Mouse (Mus musculus) CH12.LX (cell line): ENCODE data around the gene Matk. TPM values are rescaled to one million over a fixed set of nuclear protein-coding genes. Genes with fewer than 3 reads are reported as not detected.

Source experiments
- DNase-seq: peaks from one replicate; pipeline ENCODE4 v3.0.0-alpha.2; 2013; ENCODE audit errors: extremely low read depth
- H3K27ac ChIP-seq: 2 replicates; pipeline ENCODE4 v1.5.1; 2012; ENCODE audit warnings: low read depth, mild to moderate bottlenecking, control low read depth, moderate library complexity; ENCODE audit not compliant: insufficient read depth
- H3K27me3 ChIP-seq: replicated peaks from 2 replicates; pipeline ENCODE3; 2012; ENCODE audit warnings: inconsistent platforms
- H3K36me3 ChIP-seq, 2 experiments: replicated peaks in 1 of 2; 2 replicates each; pipeline versions ENCODE3 to v1.6.1; 2012; ENCODE audit warnings: inconsistent platforms in 1 of 2, low read length in 1 of 2, mild to moderate bottlenecking in 1 of 2, mixed read lengths in 1 of 2, moderate library complexity in 1 of 2; ENCODE audit not compliant: control insufficient read depth in 1 of 2, insufficient read depth in 1 of 2
- H3K4me1 ChIP-seq, 2 experiments: 2 replicates each; pipeline ENCODE4 v1.6.1; 2012; ENCODE audit warnings: inconsistent platforms in 1 of 2, moderate library complexity in 1 of 2; ENCODE audit not compliant: insufficient read depth in 2 of 2, control insufficient read depth in 1 of 2
- H3K4me2 ChIP-seq: 2 replicates; pipeline ENCODE4 v1.6.1; 2012; ENCODE audit warnings: low read depth, mild to moderate bottlenecking, control low read depth; ENCODE audit not compliant: poor library complexity, insufficient read depth, severe bottlenecking
- H3K4me3 ChIP-seq, 3 experiments: fragments of 150-350 bp in 1 of 3; sonication (generic) in 1 of 3; replicated peaks in 1 of 3; 2 replicates each; pipeline versions ENCODE3 to v1.5.1; 2011 to 2012; ENCODE audit warnings: low read depth in 2 of 3, low read length in 2 of 3, mild to moderate bottlenecking in 2 of 3, moderate library complexity in 2 of 3, control low read depth in 1 of 3, improper control_type of control experiment in 1 of 3, inconsistent platforms in 1 of 3, mixed read lengths in 1 of 3; ENCODE audit not compliant: poor library complexity in 1 of 3
- H3K79me2 ChIP-seq: replicated peaks from 2 replicates; pipeline ENCODE4 v1.6.1; 2012; ENCODE audit warnings: mild to moderate bottlenecking, moderate library complexity; ENCODE audit not compliant: control insufficient read depth, poor library complexity, insufficient read depth, severe bottlenecking; ENCODE audit errors: extremely low read depth
- H3K9ac ChIP-seq: 2 replicates; pipeline ENCODE4 v1.6.1; 2012; ENCODE audit warnings: low read depth, mild to moderate bottlenecking, control low read depth, moderate library complexity; ENCODE audit not compliant: insufficient read depth
- H3K9me3 ChIP-seq: replicated peaks from 2 replicates; pipeline ENCODE3; 2012; ENCODE audit warnings: low read length, inconsistent platforms, mixed read lengths
- CHD1 ChIP-seq: IDR thresholded peaks from 2 replicates; pipeline ENCODE4 v1.6.1; 2012; ENCODE audit warnings: low read depth, low read length, improper control_type of control experiment, inconsistent platforms
- EP300 ChIP-seq: IDR thresholded peaks from 2 replicates; pipeline ENCODE4 v1.6.1; 2011; ENCODE audit warnings: low read length, improper control_type of control experiment
- GABPA ChIP-seq: IDR thresholded peaks from 2 replicates; pipeline ENCODE4 v1.6.1; 2012; ENCODE audit warnings: low read depth, low read length, improper control_type of control experiment, inconsistent platforms; ENCODE audit not compliant: insufficient replicate concordance
- RAD21 ChIP-seq: IDR thresholded peaks from 2 replicates; pipeline ENCODE4 v1.6.1; 2011; ENCODE audit warnings: low read depth, mild to moderate bottlenecking, low read length, improper control_type of control experiment, moderate library complexity
- RCOR1 ChIP-seq: conservative IDR thresholded peaks from 2 replicates; pipeline ENCODE4 v1.6.1; 2012; ENCODE audit warnings: low read depth, mild to moderate bottlenecking, inconsistent platforms, low read length, improper control_type of control experiment
- SIN3A ChIP-seq: IDR thresholded peaks from 2 replicates; pipeline ENCODE4 v1.6.1; 2012; ENCODE audit warnings: low read length, improper control_type of control experiment, inconsistent platforms
- ZNF384 ChIP-seq: IDR thresholded peaks from 2 replicates; pipeline ENCODE4 v1.6.1; 2012; ENCODE audit warnings: low read depth, low read length, improper control_type of control experiment, inconsistent platforms
- dilution Hi-C: fragments of 300-500 bp; cut with MboI; formaldehyde crosslinking; loops from 2 replicates; pipeline ENCODE4 v1.14.3; 2020; ENCODE audit warnings: low sequenced_read_pairs; ENCODE audit not compliant: extremely low pct_unique_long_range_greater_than_20kb, extremely low pct_ligation_motif_present
- in situ Hi-C: fragments of 300-500 bp; cut with MboI; formaldehyde crosslinking; loops from 3 replicates; pipeline ENCODE4 v1.14.3; 2019; ENCODE audit warnings: low sequenced_read_pairs, low pct_ligation_motif_present, low pct_unique_long_range_greater_than_20kb, mixed read lengths
- polyA plus RNA-seq: library from polyadenylated mRNA; unstranded; fragments of >175 nt; gene quantifications from 2 replicates; pipeline ENCODE4 v1.2.1, GENCODE M21; 2012; ENCODE audit warnings: low read depth; ENCODE audit not compliant: insufficient read length
- total RNA-seq, 2 experiments: library from RNA; depleted of rRNA; stranded (reverse); fragments of 300-350 nt in 1 of 2; fragments of >200 nt in 1 of 2; gene quantifications; 2 replicates each; pipeline ENCODE4 v1.2.3; 2012 to 2014

Gene Matk
- total and polyA plus RNA-seq, 3 experiments = 2.5 to 5.2 (median 3.9) TPM

GRCm38 (mm10) chr10:81309571-81309970 is 56.8 kb downstream of the Matk start:
- Histone ChIP-seq H3K27me3 (no peaks in the 10 kb centered on the region), H3K9me3 (no peaks in the 10 kb centered on the region), H3K79me2 (no peaks in the 10 kb centered on the region), H3K4me2 (no peak overlapping the region), H3K36me3 (peaks cover 87 to 96% of the 10 kb centered on the region in 2 experiments), H3K4me3 (no peak overlapping the region), H3K9ac (no peak overlapping the region), H3K4me1 (peaks cover 0 to 45% of the 10 kb centered on the region in 2 experiments; a peak in 2 of 4 replicates), H3K27ac (no peak overlapping the region)
- in situ Hi-C loops (no loop called here), dilution Hi-C loops (no loop called here)
- no peak for TF ChIP-seq SIN3A
- no peak for TF ChIP-seq CHD1
- no peak for TF ChIP-seq ZNF384
- TF ChIP-seq RAD21 = no peak
- no peak for TF ChIP-seq EP300
- TF ChIP-seq GABPA = no peak
- TF ChIP-seq RCOR1 = no peak
- DNase-seq = peak; percentile 72

Other genes with a start within 250 kb of the Matk start
Only the 20 nearest of the 34 such genes appear.
- gene Zbtb7a, start 117.7 kb upstream of the Matk start, total RNA-seq (2012; rRNA removed) = 15.3 and 18.2 TPM in 2 replicates
- gene Zbtb7a, start 117.7 kb upstream of the Matk start, total RNA-seq (2014; rRNA removed) = 3.0 TPM in 2 replicates
- gene Zbtb7a, start 117.7 kb upstream of the Matk start, polyA plus RNA-seq = 20.1 and 21.3 TPM in 2 replicates
- 24.3 and 26.6 TPM in 2 replicates for gene Pias4, start 85.0 kb upstream of the Matk start, total RNA-seq (2012; rRNA removed)
- 13.6 and 15.3 TPM in 2 replicates for gene Pias4, start 85.0 kb upstream of the Matk start, total RNA-seq (2014; rRNA removed)
- gene Pias4, start 85.0 kb upstream of the Matk start, polyA plus RNA-seq = 26.5 and 33.5 TPM in 2 replicates
- gene Eef2, start 76.3 kb upstream of the Matk start, total RNA-seq (2012; rRNA removed) = 3,382 and 4,660 TPM in 2 replicates
- 1,528 and 1,752 TPM in 2 replicates for gene Eef2, start 76.3 kb upstream of the Matk start, total RNA-seq (2014; rRNA removed)
- gene Eef2, start 76.3 kb upstream of the Matk start, polyA plus RNA-seq = 2,532 and 2,649 TPM in 2 replicates
- gene Dapk3, start 69.9 kb upstream of the Matk start, total RNA-seq (2012; rRNA removed) = 43.9 and 46.2 TPM in 2 replicates
- 25.4 and 27.5 TPM in 2 replicates for gene Dapk3, start 69.9 kb upstream of the Matk start, total RNA-seq (2014; rRNA removed)
- 39.5 and 44.5 TPM in 2 replicates for gene Dapk3, start 69.9 kb upstream of the Matk start, polyA plus RNA-seq
- gene 4930442H23Rik, start 69.1 kb upstream of the Matk start, total RNA-seq (2012; rRNA removed) = 0.29 TPM in 1 of 2 replicates, not detected in the other
- gene 4930442H23Rik, start 69.1 kb upstream of the Matk start, total RNA-seq (2014; rRNA removed) = not detected in 2 replicates
- gene 4930442H23Rik, start 69.1 kb upstream of the Matk start, polyA plus RNA-seq = 0.27 and 0.35 TPM in 2 replicates
- gene Nmrk2, start 50.9 kb upstream of the Matk start, total RNA-seq (2012; rRNA removed) = 0.08 TPM in 1 of 2 replicates, not detected in the other
- gene Nmrk2, start 50.9 kb upstream of the Matk start, total RNA-seq (2014; rRNA removed) = not detected in 2 replicates
- not detected in 2 replicates for gene Nmrk2, start 50.9 kb upstream of the Matk start, polyA plus RNA-seq
- gene Atcay, start 22.1 kb upstream of the Matk start, total RNA-seq (2012; rRNA removed) = 0.08 and 0.17 TPM in 2 replicates
- gene Atcay, start 22.1 kb upstream of the Matk start, total RNA-seq (2014; rRNA removed) = 0.05 TPM in 1 of 2 replicates, not detected in the other
- gene Atcay, start 22.1 kb upstream of the Matk start, polyA plus RNA-seq = 0.06 and 0.12 TPM in 2 replicates
- 5.5 and 13.5 TPM in 2 replicates for gene Zfr2, start 19.8 kb upstream of the Matk start, total RNA-seq (2012; rRNA removed)
- gene Zfr2, start 19.8 kb upstream of the Matk start, total RNA-seq (2014; rRNA removed) = 1.0 and 1.2 TPM in 2 replicates
- gene Zfr2, start 19.8 kb upstream of the Matk start, polyA plus RNA-seq = 2.4 and 2.7 TPM in 2 replicates
- gene Mrpl54, start 14.0 kb downstream of the Matk start, total RNA-seq (2012; rRNA removed) = 128 and 140 TPM in 2 replicates
- 131 and 167 TPM in 2 replicates for gene Mrpl54, start 14.0 kb downstream of the Matk start, total RNA-seq (2014; rRNA removed)
- gene Mrpl54, start 14.0 kb downstream of the Matk start, polyA plus RNA-seq = 104 and 120 TPM in 2 replicates
- gene Apba3, start 14.0 kb downstream of the Matk start, total RNA-seq (2012; rRNA removed) = 104 and 149 TPM in 2 replicates
- gene Apba3, start 14.0 kb downstream of the Matk start, total RNA-seq (2014; rRNA removed) = 40.2 and 43.4 TPM in 2 replicates
- 43.2 and 47.4 TPM in 2 replicates for gene Apba3, start 14.0 kb downstream of the Matk start, polyA plus RNA-seq
- gene Tjp3, start 38.6 kb downstream of the Matk start, total RNA-seq (2012; rRNA removed) = 4.8 and 7.2 TPM in 2 replicates
- 0.42 TPM in 1 of 2 replicates, not detected in the other for gene Tjp3, start 38.6 kb downstream of the Matk start, total RNA-seq (2014; rRNA removed)
- 0.76 and 0.97 TPM in 2 replicates for gene Tjp3, start 38.6 kb downstream of the Matk start, polyA plus RNA-seq
- 12.6 and 17.9 TPM in 2 replicates for gene Pip5k1c, start 40.0 kb downstream of the Matk start, total RNA-seq (2012; rRNA removed)
- gene Pip5k1c, start 40.0 kb downstream of the Matk start, total RNA-seq (2014; rRNA removed) = 11.4 and 11.7 TPM in 2 replicates
- gene Pip5k1c, start 40.0 kb downstream of the Matk start, polyA plus RNA-seq = 46.7 and 51.4 TPM in 2 replicates
- gene Cactin, start 68.2 kb downstream of the Matk start, total RNA-seq (2012; rRNA removed) = 34.6 and 39.7 TPM in 2 replicates
- gene Cactin, start 68.2 kb downstream of the Matk start, total RNA-seq (2014; rRNA removed) = 19.9 and 21.4 TPM in 2 replicates
- 39.3 and 39.5 TPM in 2 replicates for gene Cactin, start 68.2 kb downstream of the Matk start, polyA plus RNA-seq
- gene Tbxa2r, start 75.8 kb downstream of the Matk start, total RNA-seq (2012; rRNA removed) = 0.13 and 0.21 TPM in 2 replicates
- 0.12 TPM in 1 of 2 replicates, not detected in the other for gene Tbxa2r, start 75.8 kb downstream of the Matk start, total RNA-seq (2014; rRNA removed)
- gene Tbxa2r, start 75.8 kb downstream of the Matk start, polyA plus RNA-seq = 0.23 and 0.30 TPM in 2 replicates
- 0.04 and 0.08 TPM in 2 replicates for gene Gipc3, start 90.3 kb downstream of the Matk start, total RNA-seq (2012; rRNA removed)
- gene Gipc3, start 90.3 kb downstream of the Matk start, total RNA-seq (2014; rRNA removed) = not detected in 2 replicates
- gene Gipc3, start 90.3 kb downstream of the Matk start, polyA plus RNA-seq = 0.09 TPM in 1 of 2 replicates, not detected in the other
- gene Hmg20b, start 97.5 kb downstream of the Matk start, total RNA-seq (2012; rRNA removed) = 17.0 and 18.7 TPM in 2 replicates
- 7.4 and 7.9 TPM in 2 replicates for gene Hmg20b, start 97.5 kb downstream of the Matk start, total RNA-seq (2014; rRNA removed)
- 37.3 and 39.6 TPM in 2 replicates for gene Hmg20b, start 97.5 kb downstream of the Matk start, polyA plus RNA-seq
- 9.5 and 12.9 TPM in 2 replicates for gene Mfsd12, start 104.6 kb downstream of the Matk start, total RNA-seq (2012; rRNA removed)
- 4.0 and 5.2 TPM in 2 replicates for gene Mfsd12, start 104.6 kb downstream of the Matk start, total RNA-seq (2014; rRNA removed)
- gene Mfsd12, start 104.6 kb downstream of the Matk start, polyA plus RNA-seq = 7.4 and 8.7 TPM in 2 replicates
- gene 4930404N11Rik, start 112.9 kb downstream of the Matk start, total RNA-seq (2012; rRNA removed) = 5.2 and 7.2 TPM in 2 replicates
- 0.23 TPM in 1 of 2 replicates, not detected in the other for gene 4930404N11Rik, start 112.9 kb downstream of the Matk start, total RNA-seq (2014; rRNA removed)
- gene 4930404N11Rik, start 112.9 kb downstream of the Matk start, polyA plus RNA-seq = 2.2 and 2.7 TPM in 2 replicates
- 38.8 and 44.5 TPM in 2 replicates for gene Fzr1, start 125.6 kb downstream of the Matk start, total RNA-seq (2012; rRNA removed)
- 29.5 and 33.1 TPM in 2 replicates for gene Fzr1, start 125.6 kb downstream of the Matk start, total RNA-seq (2014; rRNA removed)
- 67.7 and 75.4 TPM in 2 replicates for gene Fzr1, start 125.6 kb downstream of the Matk start, polyA plus RNA-seq
- 131 and 143 TPM in 2 replicates for gene Dohh, start 131.5 kb downstream of the Matk start, total RNA-seq (2012; rRNA removed)
- gene Dohh, start 131.5 kb downstream of the Matk start, total RNA-seq (2014; rRNA removed) = 81.7 and 83.0 TPM in 2 replicates
- gene Dohh, start 131.5 kb downstream of the Matk start, polyA plus RNA-seq = 78.2 and 93.5 TPM in 2 replicates